Mouse (Mus musculus): ENCODE measurements around the gene Pus3.
A peak's percentile ranks its signal among the peaks of the same experiment; 100 is the strongest.

Gene Pus3

DNA sequence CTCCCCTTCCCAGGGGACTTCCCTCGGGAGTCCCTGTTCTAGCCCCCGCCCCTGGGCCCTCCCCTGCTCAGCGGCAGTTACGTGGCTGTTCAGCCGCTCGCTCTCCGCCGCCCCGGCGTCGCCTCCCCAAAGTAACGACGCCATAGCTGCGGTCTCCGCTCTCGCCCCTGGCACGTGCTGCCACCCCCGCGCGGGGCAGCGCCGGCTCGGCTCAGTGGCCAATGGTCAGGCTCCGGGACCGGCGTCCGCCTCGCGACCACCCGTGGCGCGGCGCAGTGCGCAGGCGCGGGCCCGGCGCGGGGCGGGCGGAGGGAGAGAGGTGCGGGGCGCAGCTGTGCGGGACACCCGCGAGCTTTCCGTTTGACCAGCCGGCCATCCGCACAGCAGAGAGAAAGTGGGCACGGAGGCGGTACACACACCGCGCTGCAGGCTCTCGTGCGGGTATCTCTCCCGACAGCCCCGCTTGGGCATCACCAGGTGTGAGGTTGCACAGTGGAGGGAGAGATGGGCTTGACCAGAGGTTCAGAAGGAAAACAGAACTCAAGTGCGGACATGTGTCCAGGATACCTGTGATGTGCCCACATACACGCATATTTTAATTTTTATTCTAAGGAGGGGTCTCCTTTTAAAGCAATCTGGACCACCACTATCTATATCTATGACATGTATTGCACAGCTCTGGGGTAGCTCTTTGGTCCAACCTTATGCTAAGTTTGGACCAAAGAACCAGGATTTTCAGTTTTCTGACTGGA is at the start of gene Pus3, which contains the start of gene Ddx25:
Gene Pus3 (plus strand): TSS at position 339 of the 752 bp plus-strand sequence.
Gene Ddx25 (minus strand): TSS at position 272 of the 752 bp plus-strand sequence.
- no peak for DNase-seq

- no peak for DNase-seq
Measured at GRCm38 (mm10) chr9:35513900-35514299, 44.5 kb upstream of the Pus3 start.

GRCm38 (mm10) chr9:35516182-35516581 is 42.2 kb upstream of the Pus3 start:
- DNase-seq: no peak

DNA sequence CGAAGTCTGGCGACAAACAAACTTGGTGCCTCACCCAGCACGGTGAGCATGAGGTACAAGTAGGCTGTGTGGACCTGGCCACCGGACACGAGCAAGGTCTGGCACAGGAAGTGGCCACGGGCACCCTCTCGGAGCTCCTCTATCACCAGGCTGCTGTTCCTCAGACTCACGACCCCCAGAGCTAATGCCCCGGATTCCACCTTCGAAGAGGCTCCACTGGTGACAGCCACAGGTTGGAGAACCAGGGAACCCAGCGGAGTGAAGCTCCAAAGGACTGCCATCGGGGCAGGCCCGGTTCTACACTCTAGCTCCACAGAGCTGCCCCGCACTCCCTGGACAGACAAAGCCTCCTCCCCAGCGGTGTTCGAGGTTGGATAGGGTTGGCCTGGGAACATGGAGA is 41.7 kb upstream of the Pus3 start:
- no peak for DNase-seq

GRCm38 (mm10) chr9:35518169-35518568 is 40.2 kb upstream of the Pus3 start, which contains the start of gene Gm1113:
Gm1113 (minus strand) TSS chr9:35518269.
- no peak for DNase-seq

DNA sequence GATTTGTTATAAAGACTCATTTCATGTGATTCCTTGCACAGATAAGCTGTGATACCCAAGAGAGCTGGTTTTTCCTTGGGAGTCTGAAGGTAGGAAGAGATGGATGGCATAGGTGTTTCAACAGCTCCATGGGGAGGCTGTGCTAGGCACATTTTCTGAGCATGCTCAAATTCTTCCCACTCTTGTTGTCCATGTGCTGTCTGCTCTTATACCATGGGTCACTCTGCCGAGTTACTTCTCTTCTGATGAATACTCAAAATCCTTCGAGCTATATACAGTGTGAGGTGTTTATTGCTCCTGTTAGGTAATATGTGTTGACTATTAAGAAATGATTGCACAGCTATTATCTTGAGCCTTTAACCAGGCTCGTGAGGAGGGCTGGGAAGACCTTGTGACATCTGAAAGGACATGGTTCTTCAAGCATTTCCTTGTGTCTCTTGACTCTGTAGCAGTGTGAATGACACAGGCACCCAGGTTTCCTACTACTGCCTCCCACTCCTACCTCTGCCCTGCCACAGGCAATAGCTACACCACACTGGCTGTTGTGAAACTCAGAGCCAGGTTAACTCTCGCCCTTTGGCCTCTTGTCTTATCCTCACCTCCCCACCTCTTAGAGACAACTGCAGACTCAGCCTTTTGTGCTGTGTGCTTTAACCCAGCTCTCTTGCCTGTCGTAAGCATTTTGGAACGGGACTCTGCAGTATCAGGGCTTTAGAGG is 37.6 kb upstream of the Pus3 start:
- DNase-seq: no peak

DNA sequence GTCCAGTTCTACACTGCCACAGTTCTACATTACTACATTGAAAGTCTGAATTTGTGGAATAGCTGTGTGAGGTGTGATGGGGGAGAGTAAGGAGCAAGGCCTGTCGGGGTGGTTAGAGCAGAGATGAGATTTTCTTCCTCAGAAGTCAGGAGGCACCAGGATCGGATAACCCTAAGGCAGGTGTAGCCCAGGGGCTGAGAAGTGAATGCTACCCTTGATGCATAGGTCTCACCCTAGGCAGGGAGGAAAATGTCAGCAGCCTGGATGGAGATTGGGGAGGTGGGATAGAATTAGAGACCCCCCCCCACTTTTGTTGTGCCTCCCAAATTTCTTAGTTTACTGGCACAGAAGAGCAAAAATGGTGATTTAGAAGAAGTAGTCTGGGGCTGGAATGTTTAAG is 36.2 kb upstream of the Pus3 start:
- no peak for DNase-seq

GRCm38 (mm10) chr9:35522821-35523515 is 35.4 kb upstream of the Pus3 start:
- DNase-seq: no peak

- no peak for DNase-seq
Measured at GRCm38 (mm10) chr9:35523541-35523940, 34.9 kb upstream of the Pus3 start.

DNA sequence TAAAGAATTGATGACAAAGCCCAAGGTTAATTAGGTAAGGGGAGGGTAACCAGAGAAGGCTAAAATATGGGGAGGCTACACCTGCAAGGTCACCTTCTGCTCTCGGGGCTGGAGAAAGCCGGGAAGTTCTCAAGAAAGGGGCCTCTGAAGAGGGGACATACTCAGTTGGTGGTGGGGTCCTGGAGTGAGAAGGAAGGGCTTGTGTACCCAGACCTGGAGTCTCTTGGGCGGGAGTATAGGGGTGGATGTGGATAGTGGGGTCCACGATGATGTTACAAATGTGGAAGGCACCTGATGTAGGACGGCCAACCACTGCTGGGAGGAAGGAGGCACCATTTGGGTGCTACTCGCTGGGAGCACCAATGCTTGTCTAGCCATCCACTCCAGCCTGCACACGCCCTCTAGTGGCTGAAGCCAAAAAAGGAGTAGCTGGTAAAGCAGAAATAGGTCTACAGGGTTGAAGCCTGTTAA is 34.4 kb upstream of the Pus3 start:
- peak; percentile 65 for DNase-seq

DNA sequence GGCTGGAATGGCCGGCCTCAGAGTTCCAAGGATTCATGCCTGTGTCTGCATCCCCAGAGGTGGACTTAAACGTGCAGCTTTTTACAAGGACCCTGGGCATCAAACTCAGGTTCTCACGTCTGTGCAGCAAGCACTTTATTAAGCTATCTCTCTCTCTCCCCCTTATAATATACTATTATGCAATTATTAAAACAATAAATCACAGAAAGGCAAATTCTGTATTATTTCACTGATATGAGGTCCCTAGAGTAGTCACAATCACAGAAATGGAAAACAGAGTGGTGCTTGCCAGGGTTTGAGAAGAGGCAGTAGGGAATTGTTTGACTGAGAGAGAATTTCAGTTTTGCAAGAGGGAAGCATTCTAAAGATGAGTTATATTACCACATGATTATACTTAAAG is 29.3 kb upstream of the Pus3 start:
- DNase-seq: no peak

- DNase-seq: no peak
Measured at GRCm38 (mm10) chr9:35529796-35530195, 28.6 kb upstream of the Pus3 start.

GRCm38 (mm10) chr9:35533266-35533665 is 25.1 kb upstream of the Pus3 start:
- DNase-seq: no peak

DNA sequence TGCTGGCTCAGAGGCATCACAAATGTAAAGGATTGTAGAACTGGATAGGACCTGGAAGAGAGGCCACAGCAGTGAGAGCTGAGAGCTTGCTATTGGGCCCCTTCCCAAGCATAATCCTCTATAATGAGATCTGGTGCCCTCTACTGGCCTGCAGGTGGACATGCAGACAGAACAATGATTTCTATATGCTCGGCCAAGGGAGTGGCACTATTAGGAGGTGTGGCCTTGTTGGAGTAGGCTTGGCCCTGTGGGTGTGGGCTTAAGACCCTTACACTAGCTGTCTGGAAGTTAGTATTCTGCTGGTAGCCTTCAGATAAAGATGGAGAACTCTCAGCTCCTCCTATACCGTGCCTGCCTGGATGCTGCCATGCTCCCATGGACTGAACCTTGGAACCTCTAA is 23.3 kb upstream of the Pus3 start:
- DNase-seq: peak; percentile 31

DNA sequence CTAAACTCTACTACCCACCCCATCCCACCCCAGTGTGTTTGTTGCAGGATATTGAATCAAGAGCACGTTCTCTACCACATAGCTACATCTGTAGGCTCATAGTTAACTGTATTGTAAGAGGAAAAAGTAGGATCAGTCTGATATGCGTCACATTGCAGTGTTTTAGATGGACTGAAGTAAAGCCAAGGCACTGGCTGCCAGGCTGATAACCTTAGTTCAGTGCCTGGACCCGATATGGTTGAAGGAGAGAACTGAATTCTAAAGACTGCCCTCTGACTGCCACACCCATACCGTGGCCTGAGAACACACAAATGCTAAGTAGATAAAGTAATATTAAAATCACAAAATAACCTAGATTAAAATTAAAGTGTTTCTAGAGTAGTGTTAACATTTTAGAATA is 22.5 kb upstream of the Pus3 start:
- no peak for DNase-seq

- no peak for DNase-seq
Measured at GRCm38 (mm10) chr9:35539001-35539750, 19.2 kb upstream of the Pus3 start.

DNA sequence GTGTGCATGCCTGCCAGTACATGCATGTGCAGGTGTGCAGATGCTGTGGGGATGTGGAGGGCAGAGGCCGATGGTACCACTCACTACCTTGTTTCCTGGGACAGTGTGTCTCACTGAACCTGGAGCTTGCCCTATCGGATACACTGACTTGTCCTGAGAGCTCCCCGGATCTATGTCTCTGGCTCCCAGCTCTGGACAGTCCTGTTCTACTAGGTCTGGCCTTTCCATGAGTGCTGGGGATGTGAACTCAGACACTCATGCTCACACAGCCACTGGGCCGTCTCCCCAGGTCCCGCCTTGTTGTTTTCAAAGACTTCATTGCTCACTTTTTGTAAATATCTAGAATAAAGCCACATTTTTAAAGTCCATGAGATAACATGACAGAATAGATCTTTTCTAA is 17.4 kb upstream of the Pus3 start:
- DNase-seq: no peak

DNA sequence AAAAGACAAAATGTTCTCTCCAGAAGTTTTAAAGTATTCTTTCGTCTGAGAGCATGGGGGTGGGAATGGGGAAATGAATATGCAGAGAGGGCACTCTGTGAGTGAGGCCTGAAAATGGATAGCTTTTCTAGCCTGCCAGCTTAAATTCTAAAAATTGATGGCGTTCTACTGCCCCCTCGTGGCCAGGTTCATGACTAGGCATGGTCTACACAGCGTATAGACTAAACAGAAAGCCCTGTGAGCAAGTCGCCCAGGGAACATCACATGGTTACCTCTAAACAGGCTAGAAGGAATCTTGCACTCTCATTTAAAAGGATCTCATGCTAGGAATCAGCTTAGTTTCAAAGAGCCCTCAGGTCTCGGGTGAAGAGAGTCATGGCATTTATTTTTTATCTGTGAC is 16.9 kb upstream of the Pus3 start:
- DNase-seq: peak; percentile 78

GRCm38 (mm10) chr9:35541941-35542340 is 16.5 kb upstream of the Pus3 start:
- no peak for DNase-seq

DNA sequence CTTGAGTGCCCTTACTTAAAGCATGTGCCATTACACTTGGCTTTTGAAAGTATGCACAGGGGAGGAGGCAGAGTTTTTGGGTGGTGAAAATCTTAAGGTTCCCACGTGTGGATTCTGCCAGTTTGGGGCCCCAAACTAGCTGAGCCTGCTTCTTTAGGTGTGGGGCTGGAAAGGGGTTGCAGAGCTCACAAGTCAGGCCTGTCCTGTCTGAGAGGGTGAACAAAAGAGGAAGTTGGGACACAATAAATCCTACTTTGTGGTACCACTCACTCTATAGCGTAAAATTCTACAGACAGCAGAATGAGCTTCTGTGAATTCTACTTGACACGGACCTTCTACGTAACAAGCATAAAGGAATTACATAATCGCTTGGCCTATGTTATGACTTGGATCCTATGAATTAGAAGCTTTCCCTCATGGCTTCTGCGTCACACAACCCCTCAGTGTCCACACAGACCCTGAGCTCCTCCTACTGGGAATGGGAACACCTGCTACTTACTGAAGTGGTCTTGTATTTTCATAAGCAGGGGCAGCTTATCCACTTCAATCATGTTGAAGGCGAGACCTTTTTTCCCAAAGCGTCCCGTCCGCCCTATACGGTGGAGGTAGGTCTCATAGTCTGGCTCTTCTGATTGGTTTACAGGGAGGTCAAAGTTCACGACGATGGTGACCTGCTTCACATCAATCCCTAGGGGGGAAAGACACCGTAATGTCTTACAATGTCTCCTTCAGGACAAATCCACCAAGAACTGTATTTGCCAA is 15.1 kb upstream of the Pus3 start:
- DNase-seq: no peak

- no peak for DNase-seq
Measured at GRCm38 (mm10) chr9:35544666-35545065, 13.7 kb upstream of the Pus3 start.

DNA sequence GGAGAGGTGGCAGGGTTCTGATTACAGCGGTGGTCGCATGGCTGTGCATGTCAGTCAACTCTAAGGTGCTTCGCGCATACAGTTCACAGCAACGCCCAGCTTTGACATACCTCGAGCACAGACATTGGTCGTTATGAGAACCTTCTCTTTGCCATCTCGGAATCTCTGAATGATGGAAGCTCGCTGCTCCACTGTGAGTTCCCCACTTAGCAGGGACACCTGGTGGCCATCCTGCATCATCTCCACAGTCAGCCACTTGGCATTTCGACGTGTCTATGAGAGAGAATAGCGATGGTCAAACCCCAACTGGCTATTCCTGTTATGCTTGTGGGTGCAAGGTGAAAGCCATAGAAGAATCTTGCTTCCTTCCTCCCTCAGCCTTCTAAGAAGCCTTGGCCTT is 12.7 kb upstream of the Pus3 start:
- DNase-seq: no peak
